Mouse (Mus musculus): ENCODE results near the gene Sez6. TPM values are rescaled to one million over a fixed set of nuclear protein-coding genes. Genes with fewer than 3 reads are reported as not detected.

Gene Sez6
- polyA plus RNA-seq, 1 experiment from 2014 or later: 0.15 TPM

GRCm38 (mm10) chr11:77962946-77963345 lies 32.3 kb downstream of the Sez6 start:
- peaks cover 5% of the 10 kb centered on the region; the same call in 1 of the 2 replicates for H3K27me3 ChIP-seq (ENCODE audit: control insufficient read depth, insufficient read depth, low read length)
- no peak overlapping the region for H3K4me3 ChIP-seq (ENCODE audit: control insufficient read depth in 1 of 2, insufficient read depth in 1 of 2, low read depth in 1 of 2, low read length in 2 of 2)
- H3K36me3 ChIP-seq (ENCODE audit: control insufficient read depth, insufficient read depth, low read length): no peaks in the 10 kb centered on the region
- no peaks in the 10 kb centered on the region for H3K9me3 ChIP-seq (ENCODE audit: control insufficient read depth, low read length)
- whole genome bisulfite sequencing: 87% methylated on average over 10 of the region's 10 CpGs
- no peak overlapping the region for H3K27ac ChIP-seq (replicated peaks in 1 of 2; ENCODE audit: control insufficient read depth in 1 of 2, insufficient read depth in 1 of 2, low read depth in 2 of 2, low read length in 2 of 2)
- no peak overlapping the region for H3K4me2 ChIP-seq (ENCODE audit: low read length)
- peaks cover 16 to 18% of the 10 kb centered on the region in 2 experiments; a peak in 3 of 4 replicates for H3K4me1 ChIP-seq (ENCODE audit: control insufficient read depth in 2 of 2, insufficient read depth in 2 of 2, low read length in 2 of 2)
- H3K9ac ChIP-seq (ENCODE audit: low read length): no peak overlapping the region
- ATAC-seq (ENCODE audit: insufficient number of reproducible peaks, insufficient read depth, low FRiP score, low read depth): no peak

GRCm38 (mm10) chr11:77964415-77965095 lies 34.0 kb downstream of the Sez6 start:
- no peaks in the 10 kb centered on the region for H3K9me3 ChIP-seq (ENCODE audit: control insufficient read depth, low read length)
- H3K4me1 ChIP-seq (ENCODE audit: control insufficient read depth in 2 of 2, insufficient read depth in 2 of 2, low read length in 2 of 2): peaks cover 13 to 16% of the 10 kb centered on the region in 2 experiments; a peak in 3 of 4 replicates
- no peak overlapping the region for H3K4me3 ChIP-seq (ENCODE audit: control insufficient read depth in 1 of 2, insufficient read depth in 1 of 2, low read depth in 1 of 2, low read length in 2 of 2)
- no peak overlapping the region for H3K4me2 ChIP-seq (ENCODE audit: low read length)
- H3K9ac ChIP-seq (ENCODE audit: low read length): no peak overlapping the region
- 24% methylated on average over 19 of the region's 19 CpGs for WGBS
- no peaks in the 10 kb centered on the region for H3K36me3 ChIP-seq (ENCODE audit: control insufficient read depth, insufficient read depth, low read length)
- peaks cover 5% of the 10 kb centered on the region; the same call in 1 of the 2 replicates for H3K27me3 ChIP-seq (ENCODE audit: control insufficient read depth, insufficient read depth, low read length)
- no peak overlapping the region for H3K27ac ChIP-seq (replicated peaks in 1 of 2; ENCODE audit: control insufficient read depth in 1 of 2, insufficient read depth in 1 of 2, low read depth in 2 of 2, low read length in 2 of 2)
- no peak for ATAC-seq (ENCODE audit: insufficient number of reproducible peaks, insufficient read depth, low FRiP score, low read depth)

- Histone ChIP-seq H3K36me3 (ENCODE audit: control insufficient read depth, insufficient read depth, low read length) (no peaks in the 10 kb centered on the region), H3K4me1 (ENCODE audit: control insufficient read depth in 2 of 2, insufficient read depth in 2 of 2, low read length in 2 of 2) (peaks cover 13 to 16% of the 10 kb centered on the region in 2 experiments; a peak in 3 of 4 replicates), H3K9ac (ENCODE audit: low read length) (no peak overlapping the region; the same call in 1 of the 2 replicates), H3K9me3 (ENCODE audit: control insufficient read depth, low read length) (no peaks in the 10 kb centered on the region), H3K27me3 (ENCODE audit: control insufficient read depth, insufficient read depth, low read length) (peaks cover 5% of the 10 kb centered on the region; the same call in 1 of the 2 replicates), H3K27ac (replicated peaks in 1 of 2; ENCODE audit: control insufficient read depth in 1 of 2, insufficient read depth in 1 of 2, low read depth in 2 of 2, low read length in 2 of 2) (no peak overlapping the region), H3K4me2 (ENCODE audit: low read length) (no peak overlapping the region), H3K4me3 (ENCODE audit: control insufficient read depth in 1 of 2, insufficient read depth in 1 of 2, low read depth in 1 of 2, low read length in 2 of 2) (no peak overlapping the region)
- 32% methylated on average over 17 of the region's 17 CpGs for WGBS
- ATAC-seq (ENCODE audit: insufficient number of reproducible peaks, insufficient read depth, low FRiP score, low read depth): no peak
These were observed 34.8 kb downstream of the Sez6 start for GRCm38 (mm10) chr11:77965101-77966036.

- no peak overlapping the region for H3K27ac ChIP-seq (replicated peaks in 1 of 2; ENCODE audit: control insufficient read depth in 1 of 2, insufficient read depth in 1 of 2, low read depth in 2 of 2, low read length in 2 of 2)
- H3K4me1 ChIP-seq (ENCODE audit: control insufficient read depth in 2 of 2, insufficient read depth in 2 of 2, low read length in 2 of 2): peaks cover 9 to 12% of the 10 kb centered on the region in 2 experiments; a peak in 3 of 4 replicates
- 60% methylated on average over 5 of the region's 5 CpGs for WGBS
- H3K27me3 ChIP-seq (ENCODE audit: control insufficient read depth, insufficient read depth, low read length): peaks cover 5% of the 10 kb centered on the region; the same call in 1 of the 2 replicates
- no peak for ATAC-seq (ENCODE audit: insufficient number of reproducible peaks, insufficient read depth, low FRiP score, low read depth)
- H3K9me3 ChIP-seq (ENCODE audit: control insufficient read depth, low read length): no peaks in the 10 kb centered on the region
- H3K9ac ChIP-seq (ENCODE audit: low read length): no peak overlapping the region
- no peak overlapping the region for H3K4me2 ChIP-seq (ENCODE audit: low read length)
- no peak overlapping the region for H3K4me3 ChIP-seq (ENCODE audit: control insufficient read depth in 1 of 2, insufficient read depth in 1 of 2, low read depth in 1 of 2, low read length in 2 of 2)
- H3K36me3 ChIP-seq (ENCODE audit: control insufficient read depth, insufficient read depth, low read length): no peaks in the 10 kb centered on the region
These were observed 35.4 kb downstream of the Sez6 start for GRCm38 (mm10) chr11:77966037-77966391.

- Histone ChIP-seq H3K36me3 (ENCODE audit: control insufficient read depth, insufficient read depth, low read length) (no peaks in the 10 kb centered on the region), H3K27me3 (ENCODE audit: control insufficient read depth, insufficient read depth, low read length) (peaks cover 5% of the 10 kb centered on the region; the same call in 1 of the 2 replicates), H3K4me1 (ENCODE audit: control insufficient read depth in 2 of 2, insufficient read depth in 2 of 2, low read length in 2 of 2) (peaks cover 9 to 12% of the 10 kb centered on the region in 2 experiments; a peak in 3 of 4 replicates), H3K4me3 (ENCODE audit: control insufficient read depth in 1 of 2, insufficient read depth in 1 of 2, low read depth in 1 of 2, low read length in 2 of 2) (no peak overlapping the region), H3K9me3 (ENCODE audit: control insufficient read depth, low read length) (no peaks in the 10 kb centered on the region), H3K27ac (replicated peaks in 1 of 2; ENCODE audit: control insufficient read depth in 1 of 2, insufficient read depth in 1 of 2, low read depth in 2 of 2, low read length in 2 of 2) (no peak overlapping the region), H3K4me2 (ENCODE audit: low read length) (no peak overlapping the region), H3K9ac (ENCODE audit: low read length) (no peak overlapping the region)
- no peak for ATAC-seq (ENCODE audit: insufficient number of reproducible peaks, insufficient read depth, low FRiP score, low read depth)
- 0% methylated on average over 4 of the region's 4 CpGs for WGBS
These were observed 36.5 kb downstream of the Sez6 start for GRCm38 (mm10) chr11:77967114-77967513.

- Histone ChIP-seq H3K4me2 (ENCODE audit: low read length) (no peak overlapping the region), H3K9me3 (ENCODE audit: control insufficient read depth, low read length) (no peaks in the 10 kb centered on the region), H3K4me3 (ENCODE audit: control insufficient read depth in 1 of 2, insufficient read depth in 1 of 2, low read depth in 1 of 2, low read length in 2 of 2) (no peak overlapping the region), H3K4me1 (ENCODE audit: control insufficient read depth in 2 of 2, insufficient read depth in 2 of 2, low read length in 2 of 2) (peaks cover 9 to 12% of the 10 kb centered on the region in 2 experiments; a peak in 3 of 4 replicates), H3K27ac (replicated peaks in 1 of 2; ENCODE audit: control insufficient read depth in 1 of 2, insufficient read depth in 1 of 2, low read depth in 2 of 2, low read length in 2 of 2) (no peak overlapping the region), H3K27me3 (ENCODE audit: control insufficient read depth, insufficient read depth, low read length) (peaks cover 17% of the 10 kb centered on the region), H3K36me3 (ENCODE audit: control insufficient read depth, insufficient read depth, low read length) (no peaks in the 10 kb centered on the region), H3K9ac (ENCODE audit: low read length) (no peak overlapping the region)
- 40% methylated on average over 4 of the region's 4 CpGs for WGBS
- ATAC-seq (ENCODE audit: insufficient number of reproducible peaks, insufficient read depth, low FRiP score, low read depth): no peak
These were observed 38.2 kb downstream of the Sez6 start for GRCm38 (mm10) chr11:77968786-77969185.

GRCm38 (mm10) chr11:77970718-77971117 lies 40.1 kb downstream of the Sez6 start:
- Histone ChIP-seq H3K9ac (ENCODE audit: low read length) (no peak overlapping the region), H3K27ac (replicated peaks in 1 of 2; ENCODE audit: control insufficient read depth in 1 of 2, insufficient read depth in 1 of 2, low read depth in 2 of 2, low read length in 2 of 2) (no peak overlapping the region), H3K4me1 (ENCODE audit: control insufficient read depth in 2 of 2, insufficient read depth in 2 of 2, low read length in 2 of 2) (no peaks in the 10 kb centered on the region), H3K9me3 (ENCODE audit: control insufficient read depth, low read length) (no peaks in the 10 kb centered on the region), H3K4me2 (ENCODE audit: low read length) (no peak overlapping the region), H3K4me3 (ENCODE audit: control insufficient read depth in 1 of 2, insufficient read depth in 1 of 2, low read depth in 1 of 2, low read length in 2 of 2) (no peak overlapping the region), H3K36me3 (ENCODE audit: control insufficient read depth, insufficient read depth, low read length) (no peaks in the 10 kb centered on the region), H3K27me3 (ENCODE audit: control insufficient read depth, insufficient read depth, low read length) (peaks cover 34% of the 10 kb centered on the region)
- no peak for ATAC-seq (ENCODE audit: insufficient number of reproducible peaks, insufficient read depth, low FRiP score, low read depth)
- WGBS: 79% methylated on average over 6 of the region's 6 CpGs

All from heart, embryonic 14.5 days (tissue).